Mouse (Mus musculus) lung, adult 2 months (tissue): ENCODE data around the gene Zfp654.

Experiments used
- CTCF ChIP-seq: fragments of 200-500 bp; IDR thresholded peaks from 2 replicates; pipeline ENCODE4 v1.5.1; 2011; ENCODE audit warnings: mild to moderate bottlenecking, low read length, control low read depth; ENCODE audit not compliant: insufficient read depth
- POLR2A ChIP-seq: fragments of 200-500 bp; IDR thresholded peaks from 2 replicates; pipeline ENCODE4 v1.6.1; 2011; ENCODE audit warnings: low read depth, mild to moderate bottlenecking, control low read depth, low read length, borderline replicate concordance; ENCODE audit errors: extremely low read depth

GRCm38 (mm10) chr16:64851085-64851562, 328 bp downstream of the Zfp654 start:
- no peak for TF ChIP-seq CTCF
- no peak for TF ChIP-seq POLR2A
